Mouse (Mus musculus): ENCODE measurements at regions not wholly inside any gene's neighbourhood (a gene's known extent, or its start where the extent isn't known, plus 50 kb on each side); places are given as distances from the start of the nearest gene placed in this dataset.

DNA sequence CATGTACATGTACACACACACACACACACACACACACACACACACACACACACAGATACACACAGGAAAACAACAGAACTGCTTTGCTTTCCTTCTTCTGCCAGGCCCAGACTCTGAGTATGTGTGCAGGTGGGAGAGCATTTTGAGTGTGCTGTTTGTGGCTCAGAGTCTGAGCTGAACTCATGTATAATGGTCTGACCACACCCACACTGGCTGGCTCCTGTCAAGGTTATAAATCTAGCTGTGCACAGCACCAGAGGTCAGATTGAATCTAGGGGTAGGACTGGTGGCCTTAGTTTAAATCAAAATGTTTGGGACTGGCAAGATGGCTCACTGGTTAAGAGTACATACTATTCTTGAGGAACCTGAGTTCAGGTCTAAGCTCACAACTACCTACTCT, 108.4 kb upstream of the Eif4g2 start:
- TF ChIP-seq CTCF (IDR thresholded peaks at IDR 0.05; ENCODE audit: borderline replicate concordance, control insufficient read depth, extremely low read depth, insufficient read depth, low read length, poor library complexity), result no peak
- no peak for TF ChIP-seq POLR2A (IDR thresholded peaks at IDR 0.05; ENCODE audit: control insufficient read depth, extremely low read depth, insufficient read depth, low read length, poor library complexity)

All from thymus, adult 2 months (tissue).